Mouse (Mus musculus): ENCODE results near the gene Ampd1.

GRCm38 (mm10) chr3:103079301-103079700 lies 5.5 kb downstream of the Ampd1 start:
- TF ChIP-seq CTCF (IDR thresholded peaks at IDR 0.05; ENCODE audit: low read depth, low read length) (no peak), GATA1 (IDR thresholded peaks at IDR 0.05; ENCODE audit: borderline replicate concordance, low read length) (no peak), TAL1 (conservative IDR thresholded peaks at IDR 0.05; ENCODE audit: low read depth, low read length) (no peak), POLR2AphosphoS5 (IDR thresholded peaks at IDR 0.05; ENCODE audit: insufficient replicate concordance, low read depth, low read length) (no peak)

Measured in G1E (cell line).